ENCODE assay signal across 24 mouse cellular contexts in genomic region chr11:115827624-115828023, GRCm38 (mm10). TPM values are rescaled to one million over a fixed set of nuclear protein-coding genes. Genes with fewer than 3 reads are reported as not detected.
DNase-seq lines count a peak whose midpoint lies in the region; ATAC-seq and TF ChIP-seq lines count a peak whose summit lies in the region.
"Had no signal": no experiment of that assay in that cellular context is flagged by ENCODE, and none has a peak within 500 bp of the region (broad histone marks: within the 10 kb centered on the region; RNA-seq: fewer than 3 reads in every experiment).

No protein-coding gene starts in this region.

- H3K9ac ChIP-seq in intestine, postnatal 0 days (ENCODE audit: low read depth, low read length): no peak overlapping the region
- H3K9ac ChIP-seq in intestine, embryonic 15.5 days: no peak overlapping the region
- H3K9ac ChIP-seq in lung, embryonic 14.5 days: peak overlapping the region; percentile 2; the same call in 1 of the 2 replicates
- H3K9ac ChIP-seq: embryonic facial prominence, embryonic 15.5 days; hindbrain, embryonic 12.5 days; limb, embryonic 12.5 days; liver, embryonic 13.5 days; neural tube, embryonic 13.5 days had no signal

- ATAC-seq in intestine, postnatal 0 days: no peak
- ATAC-seq in intestine, embryonic 15.5 days: no peak
- no peak for ATAC-seq in lung, embryonic 14.5 days (ENCODE audit: insufficient read depth)
- ATAC-seq: forebrain, embryonic 14.5 days; midbrain, embryonic 16.5 days had no signal

- WGBS in intestine, postnatal 0 days: 72% methylated on average over 6 of the region's 6 CpGs
- WGBS in intestine, embryonic 15.5 days: 78% methylated on average over 6 of the region's 6 CpGs
- WGBS in lung, embryonic 14.5 days: 62% methylated on average over 6 of the region's 6 CpGs

- no peak overlapping the region for H3K4me3 ChIP-seq in intestine, postnatal 0 days (ENCODE audit: low read depth, low read length)
- no peak overlapping the region for H3K4me3 ChIP-seq in intestine, embryonic 15.5 days (replicated peaks)
- no peak overlapping the region for H3K4me3 ChIP-seq in lung, embryonic 14.5 days (ENCODE audit: low read depth, low read length)
- H3K4me3 ChIP-seq: embryonic facial prominence, embryonic 15.5 days; gastrocnemius, adult 2 months; hindbrain, embryonic 12.5 days; limb, embryonic 12.5 days; liver, embryonic 13.5 days; midbrain, embryonic 10.5 days; myocyte; neural tube, embryonic 13.5 days had no signal

- H3K36me3 ChIP-seq in intestine, postnatal 0 days (ENCODE audit: control insufficient read depth, insufficient read depth): no peaks in the 10 kb centered on the region; the same call in 1 of the 2 replicates
- H3K36me3 ChIP-seq in intestine, embryonic 15.5 days: no peaks in the 10 kb centered on the region
- peaks cover 4% of the 10 kb centered on the region; the same call in 1 of the 2 replicates for H3K36me3 ChIP-seq in lung, embryonic 14.5 days (ENCODE audit: insufficient read depth)

- no peaks in the 10 kb centered on the region for H3K9me3 ChIP-seq in intestine, postnatal 0 days (ENCODE audit: control insufficient read depth)
- no peaks in the 10 kb centered on the region for H3K9me3 ChIP-seq in intestine, embryonic 15.5 days
- H3K9me3 ChIP-seq in lung, embryonic 14.5 days (ENCODE audit: low read depth, low read length): no peaks in the 10 kb centered on the region
- H3K9me3 ChIP-seq: embryonic facial prominence, embryonic 15.5 days; hindbrain, embryonic 12.5 days; limb, embryonic 12.5 days; liver, embryonic 13.5 days; midbrain, embryonic 10.5 days; neural tube, embryonic 13.5 days had no signal

- peak overlapping the region; percentile 90 for H3K4me2 ChIP-seq in intestine, postnatal 0 days (replicated peaks; ENCODE audit: low read depth)
- no peak overlapping the region for H3K4me2 ChIP-seq in intestine, embryonic 15.5 days (replicated peaks)
- no peak overlapping the region for H3K4me2 ChIP-seq in lung, embryonic 14.5 days
- H3K4me2 ChIP-seq: embryonic facial prominence, embryonic 15.5 days; heart, embryonic 11.5 days; hindbrain, embryonic 12.5 days; limb, embryonic 12.5 days; liver, embryonic 13.5 days; neural tube, embryonic 13.5 days had no signal

- no peak overlapping the region for H3K27ac ChIP-seq in intestine, postnatal 0 days (ENCODE audit: low read depth, low read length)
- H3K27ac ChIP-seq in intestine, embryonic 15.5 days: no peak overlapping the region
- peak overlapping the region; percentile 6; the same call in 1 of the 2 replicates for H3K27ac ChIP-seq in lung, embryonic 14.5 days (ENCODE audit: low read depth)
- H3K27ac ChIP-seq: gastrocnemius, adult 2 months; hindbrain, embryonic 12.5 days; limb, embryonic 12.5 days; liver, embryonic 13.5 days; midbrain, embryonic 10.5 days; neural tube, embryonic 13.5 days had no signal

- intact Hi-C loops in left cerebral cortex, postnatal 25 days (cut with DNase I): no loop called here

- peaks cover 21% of the 10 kb centered on the region for H3K4me1 ChIP-seq in intestine, postnatal 0 days (replicated peaks; ENCODE audit: control insufficient read depth, insufficient read depth, low read length)
- peaks cover 48% of the 10 kb centered on the region for H3K4me1 ChIP-seq in intestine, embryonic 15.5 days (replicated peaks)
- peaks cover 20% of the 10 kb centered on the region for H3K4me1 ChIP-seq in lung, embryonic 14.5 days (ENCODE audit: insufficient read depth)

- no peaks in the 10 kb centered on the region for H3K27me3 ChIP-seq in intestine, postnatal 0 days (replicated peaks; ENCODE audit: control insufficient read depth, insufficient read depth, low read length)
- H3K27me3 ChIP-seq in intestine, embryonic 15.5 days (replicated peaks): no peaks in the 10 kb centered on the region
- peaks cover 7% of the 10 kb centered on the region; the same call in 1 of the 2 replicates for H3K27me3 ChIP-seq in lung, embryonic 14.5 days (ENCODE audit: insufficient read depth, low read length)
- H3K27me3 ChIP-seq: liver, embryonic 13.5 days had no signal

- TF ChIP-seq CTCF in intestine, postnatal 0 days (IDR thresholded peaks at IDR 0.05; ENCODE audit: low read depth): no peak
- TF ChIP-seq CTCF in lung, embryonic 14.5 days (IDR thresholded peaks at IDR 0.05; ENCODE audit: low read depth): no peak

- DNase-seq in lung, embryonic 14.5 days: no peak
- peak; percentile 55 for DNase-seq in lung, postnatal 25 days (ENCODE audit: low spot score)
- no peak for DNase-seq in urinary bladder, adult 18-20 months (ENCODE audit: low spot score in 2 of 2)
- DNase-seq in left cerebral cortex, postnatal 25 days (ENCODE audit: low spot score in 2 of 2): no peak
- DNase-seq in B cell, adult 2 months: no peak
- DNase-seq: adrenal gland, postnatal 10 days; cerebellum, adult 2 months; cerebellum, postnatal 25 days; gastrocnemius, adult 2 months; heart, postnatal 10 days; kidney, adult 8-10 months; kidney, postnatal 10 days; liver, embryonic 13.5 days had no signal

RNA-seq across cellular contexts. Expression of gene Llgl2, which starts 3.8 kb away (rescaled TPM):
- polyA plus RNA-seq in intestine, postnatal 0 days (2015; fragmentation: Nextera tagmentation; extraction: Ambion mirVana): 60.5 and 61.8 TPM in 2 replicates
- polyA plus RNA-seq in intestine, embryonic 15.5 days (2015; fragmentation: Nextera tagmentation; extraction: Ambion mirVana): 77.2 and 80.6 TPM in 2 replicates
- polyA plus RNA-seq in lung, embryonic 14.5 days (2014; fragmentation: Nextera tagmentation; extraction: Ambion mirVana): 28.8 and 31.9 TPM in 2 replicates
- total RNA-seq in left cerebral cortex, postnatal 25 days (2021): 1 to 10 TPM; 3.7 to 4.0 TPM

RNA-seq across cellular contexts. Expression of gene Tsen54, which starts 13.1 kb away (rescaled TPM):
- polyA plus RNA-seq in intestine, postnatal 0 days (2015; fragmentation: Nextera tagmentation; extraction: Ambion mirVana): 16.7 and 17.0 TPM in 2 replicates
- polyA plus RNA-seq in intestine, embryonic 15.5 days (2015; fragmentation: Nextera tagmentation; extraction: Ambion mirVana): 31.3 and 34.9 TPM in 2 replicates
- 31.5 and 35.0 TPM in 2 replicates for polyA plus RNA-seq in lung, embryonic 14.5 days (2014; fragmentation: Nextera tagmentation; extraction: Ambion mirVana)
- total RNA-seq in left cerebral cortex, postnatal 25 days (2021): 10 to 100 TPM; 12.5 to 12.7 TPM

RNA-seq across cellular contexts. Expression of gene Caskin2, which starts 14.2 kb away (rescaled TPM):
- polyA plus RNA-seq in intestine, postnatal 0 days (2015; fragmentation: Nextera tagmentation; extraction: Ambion mirVana): 7.4 and 7.6 TPM in 2 replicates
- polyA plus RNA-seq in intestine, embryonic 15.5 days (2015; fragmentation: Nextera tagmentation; extraction: Ambion mirVana): 12.0 and 12.1 TPM in 2 replicates
- 21.0 and 23.0 TPM in 2 replicates for polyA plus RNA-seq in lung, embryonic 14.5 days (2014; fragmentation: Nextera tagmentation; extraction: Ambion mirVana)
- 10 to 100 TPM; 18.8 to 20.7 TPM for total RNA-seq in left cerebral cortex, postnatal 25 days (2021)

RNA-seq across cellular contexts. Expression of gene Myo15b, which starts 30.6 kb away (rescaled TPM):
- 332 and 377 TPM in 2 replicates for polyA plus RNA-seq in intestine, postnatal 0 days (2015; fragmentation: Nextera tagmentation; extraction: Ambion mirVana)
- 95.2 and 111 TPM in 2 replicates for polyA plus RNA-seq in intestine, embryonic 15.5 days (2015; fragmentation: Nextera tagmentation; extraction: Ambion mirVana)
- polyA plus RNA-seq in lung, embryonic 14.5 days (2014; fragmentation: Nextera tagmentation; extraction: Ambion mirVana): 0.12 and 0.28 TPM in 2 replicates
- total RNA-seq in left cerebral cortex, postnatal 25 days (2021): under 1 TPM; 0.11 to 0.23 TPM
- total RNA-seq: gastrocnemius, adult 2 months had no signal
- polyA plus RNA-seq: forebrain, embryonic 14.5 days; limb, embryonic 12.5 days; midbrain, embryonic 16.5 days had no signal
